Comparison of ENCODE assay signal across 8 mouse cellular contexts in genomic region chr12:84186950-84187349, GRCm38 (mm10). TPM values are rescaled to one million over a fixed set of nuclear protein-coding genes. Genes with fewer than 3 reads are reported as not detected.
DNase-seq lines count a peak whose midpoint lies in the region; ATAC-seq and TF ChIP-seq lines count a peak whose summit lies in the region.

No protein-coding gene starts in this region.

- H3K9ac ChIP-seq in heart, adult 2 months (ENCODE audit: low read depth, low read length), result no peak overlapping the region
- no peak overlapping the region for H3K9ac ChIP-seq in heart, embryonic 11.5 days (ENCODE audit: low read depth, low read length)
- no peak overlapping the region for H3K9ac ChIP-seq in heart, postnatal 0 days (replicated peaks; ENCODE audit: low read depth, low read length)
- H3K9ac ChIP-seq in lung, embryonic 15.5 days, result no peak overlapping the region

- no peaks in the 10 kb centered on the region for H3K36me3 ChIP-seq in heart, adult 2 months (ENCODE audit: control insufficient read depth, insufficient read depth, low read length)
- H3K36me3 ChIP-seq in heart, embryonic 11.5 days (ENCODE audit: control insufficient read depth, insufficient read depth, low read length), result no peaks in the 10 kb centered on the region
- H3K36me3 ChIP-seq in heart, postnatal 0 days (replicated peaks; ENCODE audit: control insufficient read depth, insufficient read depth, low read length), result no peaks in the 10 kb centered on the region
- H3K36me3 ChIP-seq in lung, embryonic 15.5 days, result no peaks in the 10 kb centered on the region

- H3K9me3 ChIP-seq in heart, embryonic 11.5 days (replicated peaks; ENCODE audit: control insufficient read depth, low read length), result no peaks in the 10 kb centered on the region
- H3K9me3 ChIP-seq in heart, postnatal 0 days (replicated peaks; ENCODE audit: control insufficient read depth, low read length), result no peaks in the 10 kb centered on the region
- no peaks in the 10 kb centered on the region for H3K9me3 ChIP-seq in lung, embryonic 15.5 days

- H3K4me2 ChIP-seq in heart, embryonic 11.5 days, result no peak overlapping the region
- 0 out of 2 replicates have a peak overlapping the region, but pooled peaks have one; percentile 0 for H3K4me2 ChIP-seq in heart, postnatal 0 days (ENCODE audit: low read depth, low read length)
- no peak overlapping the region for H3K4me2 ChIP-seq in lung, embryonic 15.5 days

- DNase-seq in heart, adult 2 months, result peak in 1 of 2 experiments; percentile 59
- DNase-seq in adrenal gland, postnatal 25 days, result peak; percentile 67
- peak; percentile 33 for DNase-seq in heart, postnatal 0 days (ENCODE audit: low spot score)
- DNase-seq in testis, postnatal 10 days (ENCODE audit: low spot score), result no peak
- no peak for DNase-seq in urinary bladder, postnatal 10 days (ENCODE audit: low spot score)
- DNase-seq in embryo, embryonic 11 days, result no peak

- WGBS in heart, adult 2 months, result 42% methylated on average over 5 of the region's 5 CpGs
- WGBS in heart, embryonic 11.5 days (ENCODE audit: insufficient replicate concordance), result 70% methylated on average over 5 of the region's 5 CpGs
- WGBS in heart, postnatal 0 days, result 29% methylated on average over 5 of the region's 5 CpGs
- 30% methylated on average over 5 of the region's 5 CpGs for WGBS in lung, embryonic 15.5 days

- H3K79me2 ChIP-seq in heart, adult 2 months (replicated peaks; ENCODE audit: control insufficient read depth, insufficient read depth, low read length), result peaks cover 5% of the 10 kb centered on the region; the same call in 1 of the 2 replicates

- peak overlapping the region; percentile 56; the same call in 1 of the 2 replicates for H3K27ac ChIP-seq in heart, adult 2 months
- no peak overlapping the region for H3K27ac ChIP-seq in heart, embryonic 11.5 days (ENCODE audit: low read depth, low read length)
- H3K27ac ChIP-seq in heart, postnatal 0 days (ENCODE audit: low read depth), result peak overlapping the region; percentile 59; the same call in 1 of the 2 replicates
- H3K27ac ChIP-seq in lung, embryonic 15.5 days, result peak overlapping the region; percentile 82

- no peak for TF ChIP-seq EP300 in heart, adult 2 months (IDR thresholded peaks at IDR 0.05; ENCODE audit: insufficient read depth, low read depth, low read length)
- TF ChIP-seq EP300 in heart, postnatal 0 days (IDR thresholded peaks at IDR 0.05; ENCODE audit: low read depth), result no peak

- no peak for TF ChIP-seq CTCF in heart, adult 2 months (IDR thresholded peaks at IDR 0.05)
- no peak for TF ChIP-seq CTCF in heart, postnatal 0 days (IDR thresholded peaks at IDR 0.05; ENCODE audit: low read depth)

- peaks cover 45% of the 10 kb centered on the region for H3K4me1 ChIP-seq in heart, adult 2 months (ENCODE audit: control insufficient read depth, insufficient read depth, low read length)
- peaks cover 62% of the 10 kb centered on the region for H3K4me1 ChIP-seq in heart, embryonic 11.5 days (ENCODE audit: control insufficient read depth, insufficient read depth, low read length)
- peaks cover 64% of the 10 kb centered on the region for H3K4me1 ChIP-seq in heart, postnatal 0 days (ENCODE audit: control insufficient read depth, insufficient read depth)
- H3K4me1 ChIP-seq in lung, embryonic 15.5 days, result peaks cover 78% of the 10 kb centered on the region

- no peaks in the 10 kb centered on the region for H3K27me3 ChIP-seq in heart, adult 2 months (ENCODE audit: control insufficient read depth, insufficient read depth, low read length)
- no peaks in the 10 kb centered on the region for H3K27me3 ChIP-seq in heart, embryonic 11.5 days (ENCODE audit: control insufficient read depth, insufficient read depth, low read length)
- H3K27me3 ChIP-seq in heart, postnatal 0 days (ENCODE audit: control insufficient read depth, insufficient read depth, low read length), result no peaks in the 10 kb centered on the region
- no peaks in the 10 kb centered on the region for H3K27me3 ChIP-seq in lung, embryonic 15.5 days

- no peak for TF ChIP-seq POLR2A in heart, adult 2 months (IDR thresholded peaks at IDR 0.05; ENCODE audit: insufficient read depth, low read depth, low read length)

- intact Hi-C loops in heart, adult 2 months (cut with DNase I), result no loop called here

- no peak overlapping the region for H3K4me3 ChIP-seq in heart, adult 2 months
- no peak overlapping the region for H3K4me3 ChIP-seq in heart, embryonic 11.5 days (ENCODE audit: low read depth, low read length)
- no peak overlapping the region for H3K4me3 ChIP-seq in heart, postnatal 0 days (ENCODE audit: low read depth, low read length)
- no peak overlapping the region for H3K4me3 ChIP-seq in lung, embryonic 15.5 days

- no peak for ATAC-seq in heart, embryonic 11.5 days (replicated peaks; ENCODE audit: insufficient number of reproducible peaks, low FRiP score, low TSS enrichment)
- 0 out of 2 replicates have a peak, but pooled peaks have one; percentile 28 for ATAC-seq in heart, postnatal 0 days (ENCODE audit: insufficient read depth, low read depth)
- ATAC-seq in lung, embryonic 15.5 days (ENCODE audit: borderline replicate concordance, extremely low read depth, low FRiP score, low TSS enrichment), result no peak

RNA-seq across cellular contexts. Expression of gene Elmsan1, which starts 31.7 kb away (rescaled TPM):
- 10 to 100 TPM; 12.3 to 14.7 TPM for total RNA-seq in heart, adult 2 months (2021)
- polyA plus RNA-seq in heart, adult 2 months (2012; rRNA removed), result 8.1 and 8.4 TPM in 2 replicates
- polyA plus RNA-seq in heart, embryonic 11.5 days (2014; fragmentation: Nextera tagmentation; extraction: Ambion mirVana), result 5.9 and 7.1 TPM in 2 replicates
- total RNA-seq in adrenal gland, postnatal 25 days (2021), result 22.3 and 32.8 TPM in 2 replicates
- total RNA-seq in heart, postnatal 0 days (2014; rRNA removed; ENCODE audit: low replicate concordance), result 13.5 and 14.5 TPM in 2 replicates
- 3.5 and 3.6 TPM in 2 replicates for polyA plus RNA-seq in heart, postnatal 0 days (2015; fragmentation: Nextera tagmentation; extraction: Ambion mirVana)
- polyA plus RNA-seq in lung, embryonic 15.5 days (2015; fragmentation: Nextera tagmentation; extraction: Ambion mirVana), result 11.7 and 12.5 TPM in 2 replicates

RNA-seq across cellular contexts. Expression of gene Pnma1, which starts 38.7 kb away (rescaled TPM):
- total RNA-seq in heart, adult 2 months (2021), result under 1 TPM; 0.10 to 0.20 TPM
- polyA plus RNA-seq in heart, adult 2 months (2012; rRNA removed), result 0.04 and 0.06 TPM in 2 replicates
- 0.50 and 0.62 TPM in 2 replicates for polyA plus RNA-seq in heart, embryonic 11.5 days (2014; fragmentation: Nextera tagmentation; extraction: Ambion mirVana)
- 0.64 TPM in 1 of 2 replicates, not detected in the other for total RNA-seq in adrenal gland, postnatal 25 days (2021)
- 1.5 TPM in 1 of 2 replicates, not detected in the other for total RNA-seq in heart, postnatal 0 days (2014; rRNA removed; ENCODE audit: low replicate concordance)
- 0.31 and 0.45 TPM in 2 replicates for polyA plus RNA-seq in heart, postnatal 0 days (2015; fragmentation: Nextera tagmentation; extraction: Ambion mirVana)
- 1.8 TPM in 2 replicates for polyA plus RNA-seq in lung, embryonic 15.5 days (2015; fragmentation: Nextera tagmentation; extraction: Ambion mirVana)

Comparison
In these comparisons a context has a peak if more than half of its experiments do, and no peak if none do; other contexts are left out.
1. DNase-seq: peak in adrenal gland, postnatal 25 days (single experiment) and heart, postnatal 0 days (single experiment); none in testis, postnatal 10 days (single experiment), urinary bladder, postnatal 10 days (single experiment) and embryo, embryonic 11 days (single experiment).